Mouse (Mus musculus) Patski (cell line): ENCODE results near the gene Gm42906. TPM values are rescaled to one million over a fixed set of nuclear protein-coding genes. Genes with fewer than 3 reads are reported as not detected.
A peak's percentile ranks its signal among the peaks of the same experiment; 100 is the strongest.

Source experiments
- ATAC-seq: fragments of 100-300 bp; one replicate; pipeline ENCODE4 v1.8.0; 2021
- CTCF ChIA-PET: fragments of 350-600 bp; sonication (Branson Sonifier 250); formaldehyde crosslinking; loops from one replicate; lab custom pipeline; 2022; ENCODE audit warnings: inconsistent platforms; lab: Charles Lee
- POLR2A ChIA-PET: fragments of 350-600 bp; sonication (Branson Sonifier 250); formaldehyde crosslinking; loops from one replicate; lab custom pipeline; 2022; ENCODE audit warnings: antibody characterized with exemption, inconsistent platforms; lab: Charles Lee
- DNase-seq: peaks from one replicate; pipeline ENCODE4 v3.0.0-alpha.2; 2011; ENCODE audit warnings: low read depth, low spot score
- H3K27me3 ChIP-seq: fragments of 371-371 bp; one replicate; pipeline ENCODE4 v1.5.1; 2021
- CTCF ChIP-seq: fragments of 100-300 bp; IDR thresholded peaks from one replicate; pipeline ENCODE4 v1.5.1; 2021
- in situ Hi-C: fragments of 300-500 bp; cut with MboI; formaldehyde crosslinking; loops from 3 replicates; pipeline ENCODE4 v1.11.1; 2018; ENCODE audit warnings: low pct_unique_long_range_greater_than_20kb, mixed read lengths
- polyA plus RNA-seq: library from polyadenylated mRNA; unstranded; gene quantifications from one replicate; pipeline ENCODE4 v1.2.3, GENCODE M21; 2021

Gm42906 gene
- polyA plus RNA-seq, 1 experiment from 2014 or later, result not detected

GRCm38 (mm10) chr5:151134202-151134601 lies 293.8 kb downstream of the Gm42906 start:
- no peak for TF ChIP-seq CTCF
- ATAC-seq (no peak), DNase-seq (no peak)
- ChIA-PET CTCF (interaction anchor here (0.9 to 6.9 kb wide), 5 partner anchors 8 to 235 kb away, joined by 3 to 30 read pairs (median 5); no protein-coding TSS in a partner anchor), POLR2A (no interaction called here)
- no peaks in the 10 kb centered on the region for H3K27me3 ChIP-seq
- in situ Hi-C loops, result loop anchor here (10.0 kb wide), 1 partner anchor 231 kb away; no protein-coding TSS in a partner anchor

- CTCF ChIA-PET, result interaction anchor here (0.9 to 6.9 kb wide), 5 partner anchors 9 to 235 kb away, joined by 3 to 30 read pairs (median 5); no protein-coding TSS in a partner anchor
- no peak for TF ChIP-seq CTCF
- no peak for ATAC-seq
- no peak for DNase-seq
- in situ Hi-C loops, result loop anchor here (10.0 kb wide), 1 partner anchor 231 kb away; no protein-coding TSS in a partner anchor
- POLR2A ChIA-PET, result interaction anchor here (0.9 kb wide), 1 partner anchor 16 kb away, joined by 3 read pairs; no protein-coding TSS in a partner anchor
- H3K27me3 ChIP-seq, result no peaks in the 10 kb centered on the region
Measured at GRCm38 (mm10) chr5:151133744-151134143, 294.2 kb downstream of the Gm42906 start.

- POLR2A ChIA-PET, result no interaction called here
- in situ Hi-C loops, result loop anchor here (10.0 kb wide), 1 partner anchor 235 kb away; no protein-coding TSS in a partner anchor
Measured at GRCm38 (mm10) chr5:151129762-151130161, 298.2 kb downstream of the Gm42906 start.

GRCm38 (mm10) chr5:151127298-151127717 lies 300.7 kb downstream of the Gm42906 start:
- POLR2A ChIA-PET, result interaction anchor here (0.6 kb wide), 1 partner anchor 235 kb away, joined by 3 read pairs; no protein-coding TSS in a partner anchor
- TF ChIP-seq CTCF, result no peak
- CTCF ChIA-PET, result no interaction called here
- DNase-seq (no peak), ATAC-seq (no peak)
- no peaks in the 10 kb centered on the region for H3K27me3 ChIP-seq
- in situ Hi-C loops, result no loop called here

More at GRCm38 (mm10) chr5:151129762-151130161, 298.2 kb downstream of the Gm42906 start:
- no peak for TF ChIP-seq CTCF
- ATAC-seq, result no peak
- no peak for DNase-seq
- H3K27me3 ChIP-seq, result no peaks in the 10 kb centered on the region
- CTCF ChIA-PET, result interaction anchor here (1.0 to 6.9 kb wide), 3 partner anchors 7 to 15 kb away, joined by 5 to 30 read pairs (median 5); no protein-coding TSS in a partner anchor

GRCm38 (mm10) chr5:151126608-151127005 lies 301.4 kb downstream of the Gm42906 start:
- CTCF ChIA-PET, result interaction anchor here (1.0 kb wide), 2 partner anchors 13 to 239 kb away, joined by 3 read pairs; no protein-coding TSS in a partner anchor
- H3K27me3 ChIP-seq, result no peaks in the 10 kb centered on the region
- ATAC-seq (no peak), DNase-seq (no peak)
- in situ Hi-C loops, result no loop called here
- POLR2A ChIA-PET, result interaction anchor here (0.7 to 0.9 kb wide), 2 partner anchors 9 to 276 kb away, joined by 4 to 5 read pairs; no protein-coding TSS in a partner anchor
- TF ChIP-seq CTCF, result no peak

- no peak for TF ChIP-seq CTCF
- CTCF ChIA-PET, result interaction anchor here (1.0 kb wide), 2 partner anchors 13 to 240 kb away, joined by 3 read pairs; no protein-coding TSS in a partner anchor
- DNase-seq (no peak), ATAC-seq (no peak)
- no peaks in the 10 kb centered on the region for H3K27me3 ChIP-seq
- POLR2A ChIA-PET, result interaction anchor here (0.7 to 0.9 kb wide), 2 partner anchors 8 to 276 kb away, joined by 4 to 5 read pairs; no protein-coding TSS in a partner anchor
- in situ Hi-C loops, result no loop called here
Measured at GRCm38 (mm10) chr5:151125985-151126607, 301.9 kb downstream of the Gm42906 start.

GRCm38 (mm10) chr5:151117846-151118245 lies 310.1 kb downstream of the Gm42906 start:
- in situ Hi-C loops, result no loop called here
- H3K27me3 ChIP-seq, result no peaks in the 10 kb centered on the region
- no peak for TF ChIP-seq CTCF
- ChIA-PET POLR2A (interaction anchor here (1.0 to 1.7 kb wide), 2 partner anchors 8 to 16 kb away, joined by 3 to 4 read pairs; no protein-coding TSS in a partner anchor), CTCF (interaction anchor here (0.6 to 5.2 kb wide), 5 partner anchors 13 to 24 kb away, joined by 3 to 20 read pairs (median 3); no protein-coding TSS in a partner anchor)
- DNase-seq (no peak), ATAC-seq (peak; percentile 22)

GRCm38 (mm10) chr5:151116192-151116887 lies 311.6 kb downstream of the Gm42906 start:
- POLR2A ChIA-PET, result interaction anchor here (0.7 kb wide), 1 partner anchor 78 kb away, joined by 3 read pairs; no protein-coding TSS in a partner anchor
- no peak for ATAC-seq
- in situ Hi-C loops, result no loop called here
- CTCF ChIA-PET, result interaction anchor here (1.5 to 5.2 kb wide), 3 partner anchors 18 to 216 kb away, joined by 3 to 20 read pairs (median 6); no protein-coding TSS in a partner anchor
- TF ChIP-seq CTCF, result no peak
- no peak for DNase-seq
- H3K27me3 ChIP-seq, result no peaks in the 10 kb centered on the region

- POLR2A ChIA-PET, result no interaction called here
- DNase-seq, result peak; percentile 99
- in situ Hi-C loops, result no loop called here
- no peaks in the 10 kb centered on the region for H3K27me3 ChIP-seq
- ATAC-seq, result peak; percentile 87
- CTCF ChIA-PET, result interaction anchor here (2.1 kb wide), 1 partner anchor 11 kb away, joined by 4 read pairs; no protein-coding TSS in a partner anchor
- no peak for TF ChIP-seq CTCF
Measured at GRCm38 (mm10) chr5:151112743-151113142, 315.2 kb downstream of the Gm42906 start.
